23 mouse cellular contexts compared by ENCODE assay signal in genomic region chr11:75669176-75669852, GRCm38 (mm10). TPM values are rescaled to one million over a fixed set of nuclear protein-coding genes. Genes with fewer than 3 reads are reported as not detected.
DNase-seq lines count a peak whose midpoint lies in the region; ATAC-seq lines count a peak whose summit lies in the region.
"Had no signal": no experiment of that assay in that cellular context is flagged by ENCODE, and none has a peak within 500 bp of the region (broad histone marks: within the 10 kb centered on the region; RNA-seq: fewer than 3 reads in every experiment).

No protein-coding gene starts in this region.

- no peaks in the 10 kb centered on the region for H3K9me3 ChIP-seq in heart, embryonic 12.5 days (replicated peaks)
- no peaks in the 10 kb centered on the region for H3K9me3 ChIP-seq in limb, embryonic 10.5 days (replicated peaks)
- H3K9me3 ChIP-seq: embryonic facial prominence, embryonic 13.5 days; embryonic facial prominence, embryonic 15.5 days; forebrain, embryonic 13.5 days; forebrain, embryonic 15.5 days had no signal

- DNase-seq in heart, adult 11 months = peak; percentile 86
- DNase-seq in 416B (ENCODE audit: low read depth) = peak; percentile 62
- no peak for DNase-seq in limb, embryonic 10.5 days (ENCODE audit: low spot score)
- DNase-seq: adrenal gland, adult 8-10 months; adrenal gland, postnatal 14 days; adrenal gland, postnatal 36 days; cerebellum, adult 11-12 months; cerebellum, adult 2 months; cerebellum, adult 9-10 months; cerebellum, postnatal 10 days; cerebellum, postnatal 25 days; embryo, embryonic 11 days; forebrain, postnatal 0 days had no signal

- no peak overlapping the region for H3K9ac ChIP-seq in heart, embryonic 12.5 days
- H3K9ac ChIP-seq: embryonic facial prominence, embryonic 13.5 days; embryonic facial prominence, embryonic 15.5 days; forebrain, embryonic 13.5 days; forebrain, embryonic 15.5 days; forebrain, postnatal 0 days had no signal

- H3K27ac ChIP-seq in heart, embryonic 12.5 days (ENCODE audit: poor library complexity, severe bottlenecking) = no peak overlapping the region
- no peak overlapping the region for H3K27ac ChIP-seq in limb, embryonic 10.5 days
- H3K27ac ChIP-seq: embryonic facial prominence, embryonic 13.5 days; embryonic facial prominence, embryonic 15.5 days; forebrain, embryonic 13.5 days; forebrain, embryonic 15.5 days had no signal

- no peaks in the 10 kb centered on the region for H3K4me1 ChIP-seq in heart, embryonic 12.5 days (replicated peaks)
- no peaks in the 10 kb centered on the region for H3K4me1 ChIP-seq in limb, embryonic 10.5 days
- H3K4me1 ChIP-seq: embryonic facial prominence, embryonic 13.5 days; embryonic facial prominence, embryonic 15.5 days; forebrain, embryonic 13.5 days; forebrain, embryonic 15.5 days had no signal

- peaks cover 94% of the 10 kb centered on the region for H3K36me3 ChIP-seq in heart, embryonic 12.5 days
- H3K36me3 ChIP-seq in limb, embryonic 10.5 days = peaks cover 71% of the 10 kb centered on the region

- no peak for ATAC-seq in heart, embryonic 12.5 days (ENCODE audit: insufficient number of reproducible peaks, low FRiP score)
- peak; percentile 42 for ATAC-seq in common myeloid progenitor, adult 5-6 weeks (replicated peaks; ENCODE audit: low read depth, poor library complexity, severe bottlenecking)
- peak; percentile 30 to 44; a peak in 2 of 4 replicates for ATAC-seq in hematopoietic stem cell, adult 5-6 weeks (replicated peaks in 1 of 2; ENCODE audit: insufficient read depth in 1 of 2, low FRiP score in 2 of 2, low TSS enrichment in 1 of 2, low read depth in 1 of 2, poor library complexity in 2 of 2, severe bottlenecking in 2 of 2)
- ATAC-seq in erythroblast, adult 5-6 weeks (replicated peaks; ENCODE audit: low FRiP score, poor library complexity, severe bottlenecking) = no peak
- ATAC-seq: activated CD4-positive, CD25-positive, alpha-beta regulatory T cell, adult 4 months; forebrain, embryonic 13.5 days; forebrain, embryonic 15.5 days; forebrain, postnatal 0 days; Patski had no signal

- H3K4me3 ChIP-seq in heart, embryonic 12.5 days = no peak overlapping the region
- no peak overlapping the region for H3K4me3 ChIP-seq in limb, embryonic 10.5 days
- H3K4me3 ChIP-seq: embryonic facial prominence, embryonic 13.5 days; embryonic facial prominence, embryonic 15.5 days; forebrain, embryonic 13.5 days; forebrain, embryonic 15.5 days had no signal

- WGBS in heart, embryonic 12.5 days = 88% methylated on average over 11 of the region's 11 CpGs
- 91% methylated on average over 11 of the region's 11 CpGs for WGBS in limb, embryonic 10.5 days

- no peaks in the 10 kb centered on the region for H3K27me3 ChIP-seq in heart, embryonic 12.5 days (replicated peaks)
- H3K27me3 ChIP-seq in limb, embryonic 10.5 days (ENCODE audit: low read depth, poor library complexity, severe bottlenecking) = no peaks in the 10 kb centered on the region
- H3K27me3 ChIP-seq: embryonic facial prominence, embryonic 13.5 days; embryonic facial prominence, embryonic 15.5 days; forebrain, embryonic 13.5 days; forebrain, embryonic 15.5 days; Patski had no signal

- no peak overlapping the region for H3K4me2 ChIP-seq in heart, embryonic 12.5 days
- H3K4me2 ChIP-seq: embryonic facial prominence, embryonic 13.5 days; embryonic facial prominence, embryonic 15.5 days; forebrain, embryonic 13.5 days; forebrain, embryonic 15.5 days had no signal

RNA-seq across cellular contexts. Expression of gene Crk, which starts 9.7 kb away (rescaled TPM):
- 110 and 111 TPM in 2 replicates for polyA plus RNA-seq in heart, embryonic 12.5 days (2016; fragmentation: Nextera tagmentation; extraction: Ambion mirVana)
- 38.9 and 51.4 TPM in 2 replicates for total RNA-seq in common myeloid progenitor, adult 5-6 weeks (2017)
- 50.9 and 61.0 TPM in 2 replicates for total RNA-seq in hematopoietic stem cell, adult 5-6 weeks (2017)
- 10.2 and 16.1 TPM in 2 replicates for total RNA-seq in erythroblast, adult 5-6 weeks (2015; ENCODE audit: low replicate concordance)
- total RNA-seq in erythroblast, adult 5-6 weeks (2017; ENCODE audit: low replicate concordance) = 11.8 and 26.3 TPM in 2 replicates
- polyA plus RNA-seq in limb, embryonic 10.5 days (2016; fragmentation: Nextera tagmentation; extraction: Ambion mirVana) = 105 and 123 TPM in 2 replicates

RNA-seq across cellular contexts. Expression of gene Myo1c, which starts 19.0 kb away (rescaled TPM):
- 72.3 and 76.7 TPM in 2 replicates for polyA plus RNA-seq in heart, embryonic 12.5 days (2016; fragmentation: Nextera tagmentation; extraction: Ambion mirVana)
- 19.5 and 22.3 TPM in 2 replicates for total RNA-seq in common myeloid progenitor, adult 5-6 weeks (2017)
- 28.3 and 35.9 TPM in 2 replicates for total RNA-seq in hematopoietic stem cell, adult 5-6 weeks (2017)
- 4.2 and 8.2 TPM in 2 replicates for total RNA-seq in erythroblast, adult 5-6 weeks (2015; ENCODE audit: low replicate concordance)
- total RNA-seq in erythroblast, adult 5-6 weeks (2017; ENCODE audit: low replicate concordance) = 6.0 and 17.1 TPM in 2 replicates
- polyA plus RNA-seq in limb, embryonic 10.5 days (2016; fragmentation: Nextera tagmentation; extraction: Ambion mirVana) = 19.7 and 20.2 TPM in 2 replicates

RNA-seq across cellular contexts. Expression of gene Inpp5k, which starts 38.5 kb away (rescaled TPM):
- polyA plus RNA-seq in heart, embryonic 12.5 days (2016; fragmentation: Nextera tagmentation; extraction: Ambion mirVana) = 17.3 and 17.5 TPM in 2 replicates
- 24.0 and 36.3 TPM in 2 replicates for total RNA-seq in common myeloid progenitor, adult 5-6 weeks (2017)
- total RNA-seq in hematopoietic stem cell, adult 5-6 weeks (2017) = 54.1 and 59.6 TPM in 2 replicates
- 67.3 and 73.2 TPM in 2 replicates for total RNA-seq in erythroblast, adult 5-6 weeks (2015; ENCODE audit: low replicate concordance)
- total RNA-seq in erythroblast, adult 5-6 weeks (2017; ENCODE audit: low replicate concordance) = 50.7 and 78.4 TPM in 2 replicates
- 14.4 and 17.6 TPM in 2 replicates for polyA plus RNA-seq in limb, embryonic 10.5 days (2016; fragmentation: Nextera tagmentation; extraction: Ambion mirVana)

Comparison
In these comparisons a context has a peak if more than half of its experiments do, and no peak if none do; other contexts are left out.
1. ATAC-seq: peak in common myeloid progenitor, adult 5-6 weeks (single experiment) and hematopoietic stem cell, adult 5-6 weeks (2 of 2); none in heart, embryonic 12.5 days (single experiment) and erythroblast, adult 5-6 weeks (single experiment).